8 mouse cellular contexts compared by ENCODE assay signal in the genomic region with DNA sequence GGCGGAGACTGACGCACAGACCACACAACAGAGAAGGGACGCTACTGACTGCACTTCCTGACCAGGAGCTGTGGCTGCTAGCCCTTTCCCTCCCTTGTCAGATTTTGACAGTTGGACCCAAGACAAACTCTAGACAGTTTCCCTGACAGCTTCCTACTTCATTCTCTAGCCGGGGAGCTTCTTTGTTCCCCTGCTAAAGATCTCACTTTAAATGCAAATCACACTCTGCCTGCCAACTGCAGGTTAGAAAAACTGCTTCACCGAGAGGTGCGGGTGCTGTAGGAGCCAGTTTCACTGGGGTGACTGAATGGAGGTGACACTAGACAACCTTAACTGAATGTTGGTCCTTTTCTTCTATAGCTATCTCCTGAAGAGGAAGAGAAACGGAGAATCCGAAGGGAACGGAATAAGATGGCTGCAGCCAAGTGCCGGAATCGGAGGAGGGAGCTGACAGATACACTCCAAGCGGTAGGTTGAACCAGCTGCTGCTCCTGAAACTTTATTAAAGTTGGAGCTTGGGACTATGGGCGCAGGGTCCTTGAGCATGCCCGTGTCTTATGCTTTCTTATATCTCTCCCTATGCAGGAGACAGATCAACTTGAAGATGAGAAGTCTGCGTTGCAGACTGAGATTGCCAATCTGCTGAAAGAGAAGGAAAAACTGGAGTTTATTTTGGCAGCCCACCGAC. TPM values are rescaled to one million over a fixed set of nuclear protein-coding genes. Genes with fewer than 3 reads are reported as not detected.
DNase-seq lines count a peak whose midpoint lies in the region; ATAC-seq and TF ChIP-seq lines count a peak whose summit lies in the region.

No protein-coding gene starts in this region.

- no peak for DNase-seq in kidney, postnatal 0 days (ENCODE audit: low spot score)
- DNase-seq in kidney, postnatal 14 days, result no peak
- DNase-seq in embryonic facial prominence, embryonic 10.5 days (ENCODE audit: low spot score), result peak; percentile 26
- DNase-seq in induced T-regulatory cell, adult 2 months (ENCODE audit: low read depth), result peak; percentile 59
- peak; percentile 56 for DNase-seq in naive thymus-derived CD4-positive, alpha-beta T cell, adult 2 months (ENCODE audit: low read depth)
- DNase-seq in cerebellum, adult 8-10 months, result no peak
- no peak for DNase-seq in embryo, embryonic 10.5 days (ENCODE audit: low spot score)
- no peak for DNase-seq in layer of hippocampus, adult 9-10 months (ENCODE audit: low spot score)

- H3K4me3 ChIP-seq in kidney, postnatal 0 days (replicated peaks; ENCODE audit: low read depth, low read length), result peak overlapping the region; percentile 55
- peak overlapping the region; percentile 71 for H3K4me3 ChIP-seq in embryonic facial prominence, embryonic 10.5 days

- no peaks in the 10 kb centered on the region for H3K9me3 ChIP-seq in kidney, postnatal 0 days (replicated peaks; ENCODE audit: low read length)
- no peaks in the 10 kb centered on the region for H3K9me3 ChIP-seq in embryonic facial prominence, embryonic 10.5 days

- H3K27me3 ChIP-seq in kidney, postnatal 0 days (ENCODE audit: insufficient read depth, low read length), result peaks cover 11% of the 10 kb centered on the region; the same call in 1 of the 2 replicates
- peaks cover 76% of the 10 kb centered on the region for H3K27me3 ChIP-seq in embryonic facial prominence, embryonic 10.5 days (replicated peaks; ENCODE audit: low read depth, poor library complexity, severe bottlenecking)

- H3K4me2 ChIP-seq in kidney, postnatal 0 days (ENCODE audit: low read length), result peak overlapping the region; percentile 99

- peaks cover 17% of the 10 kb centered on the region for H3K4me1 ChIP-seq in kidney, postnatal 0 days (replicated peaks; ENCODE audit: insufficient read depth, low read length)
- H3K4me1 ChIP-seq in embryonic facial prominence, embryonic 10.5 days, result peaks cover 67% of the 10 kb centered on the region

- H3K9ac ChIP-seq in kidney, postnatal 0 days (ENCODE audit: low read depth, low read length), result peak overlapping the region; percentile 60; the same call in 1 of the 2 replicates

- no peaks in the 10 kb centered on the region for H3K36me3 ChIP-seq in kidney, postnatal 0 days (ENCODE audit: insufficient read depth, low read length)
- no peaks in the 10 kb centered on the region for H3K36me3 ChIP-seq in embryonic facial prominence, embryonic 10.5 days (replicated peaks)

- no peak for TF ChIP-seq CTCF in kidney, postnatal 0 days (IDR thresholded peaks at IDR 0.05; ENCODE audit: low read depth)

- H3K27ac ChIP-seq in kidney, postnatal 0 days, result no peak overlapping the region
- H3K27ac ChIP-seq in embryonic facial prominence, embryonic 10.5 days (replicated peaks), result no peak overlapping the region

- ATAC-seq in kidney, postnatal 0 days (replicated peaks; ENCODE audit: low FRiP score, low read depth), result no peak

- WGBS in kidney, postnatal 0 days, result 17% methylated on average over 14 of the region's 16 CpGs
- WGBS in embryonic facial prominence, embryonic 10.5 days, result 7% methylated on average over 16 of the region's 16 CpGs

RNA-seq across cellular contexts. Expression of gene Fos, which starts 1.7 kb away (rescaled TPM):
- 3.5 and 3.9 TPM in 2 replicates for polyA plus RNA-seq in kidney, postnatal 0 days (2015; fragmentation: Nextera tagmentation; extraction: Ambion mirVana)
- 1.4 and 1.8 TPM in 2 replicates for polyA plus RNA-seq in embryonic facial prominence, embryonic 10.5 days (2016; fragmentation: Nextera tagmentation; extraction: Ambion mirVana)

Comparison
In these comparisons a context has a peak if more than half of its experiments do, and no peak if none do; other contexts are left out.
1. DNase-seq: peak in embryonic facial prominence, embryonic 10.5 days (single experiment), induced T-regulatory cell, adult 2 months (single experiment) and naive thymus-derived CD4-positive, alpha-beta T cell, adult 2 months (single experiment); none in kidney, postnatal 0 days (single experiment), kidney, postnatal 14 days (single experiment), cerebellum, adult 8-10 months (single experiment), embryo, embryonic 10.5 days (single experiment) and layer of hippocampus, adult 9-10 months (single experiment).